8 mouse cellular contexts compared by ENCODE assay signal in the genomic region with DNA sequence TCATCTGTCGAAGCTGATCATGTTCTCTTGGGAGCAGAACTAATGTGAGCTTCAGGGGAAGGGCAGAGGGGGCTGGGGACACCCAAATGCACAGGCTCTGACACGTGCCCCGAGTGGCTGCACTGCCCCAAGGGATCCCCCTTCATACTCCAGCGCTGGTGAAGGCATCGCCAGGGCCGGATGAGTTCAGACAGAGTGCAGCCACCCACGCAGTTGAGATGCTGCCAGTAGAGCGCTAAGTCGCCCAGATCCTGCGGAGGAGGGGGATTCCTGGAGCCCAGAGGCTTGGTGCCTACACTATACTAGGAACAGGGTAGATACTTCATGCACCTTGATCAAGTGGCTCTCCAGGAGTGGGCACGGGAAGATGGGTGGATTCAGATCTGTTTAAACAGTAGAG.
DNase-seq lines count a peak whose midpoint lies in the region; ATAC-seq lines count a peak whose summit lies in the region.

No protein-coding gene starts in this region.

- DNase-seq in forebrain, embryonic 11.5 days (ENCODE audit: low spot score): no peak
- no peak for DNase-seq in midbrain, embryonic 11.5 days (ENCODE audit: low spot score, missing footprints)
- DNase-seq in right cerebral cortex, adult 2 months (ENCODE audit: low spot score in 2 of 2): peak; percentile 53 to 63
- no peak for DNase-seq in spleen, adult 18-20 months
- DNase-seq in adrenal gland, postnatal 25 days: no peak

- 0 out of 2 replicates have a peak, but pooled peaks cover 3% of the 10 kb centered on the region for H3K27me3 ChIP-seq in forebrain, embryonic 13.5 days
- H3K27me3 ChIP-seq in forebrain, embryonic 11.5 days (ENCODE audit: control insufficient read depth, insufficient read depth, low read length): no peaks in the 10 kb centered on the region
- no peaks in the 10 kb centered on the region; the same call in 1 of the 2 replicates for H3K27me3 ChIP-seq in midbrain, embryonic 15.5 days (replicated peaks)
- H3K27me3 ChIP-seq in midbrain, embryonic 11.5 days (ENCODE audit: control insufficient read depth, insufficient read depth, low read length): no peaks in the 10 kb centered on the region; the same call in 1 of the 2 replicates
- peaks cover 20% of the 10 kb centered on the region for H3K27me3 ChIP-seq in kidney, embryonic 16.5 days (ENCODE audit: insufficient read depth, low read length)

- 61% methylated on average over 11 of the region's 11 CpGs for WGBS in forebrain, embryonic 13.5 days
- 77% methylated on average over 11 of the region's 11 CpGs for WGBS in forebrain, embryonic 11.5 days
- WGBS in midbrain, embryonic 15.5 days: 50% methylated on average over 11 of the region's 11 CpGs
- 56% methylated on average over 11 of the region's 11 CpGs for WGBS in midbrain, embryonic 11.5 days
- 22% methylated on average over 11 of the region's 11 CpGs for WGBS in kidney, embryonic 16.5 days

- no peak overlapping the region for H3K9ac ChIP-seq in forebrain, embryonic 13.5 days
- no peak overlapping the region for H3K9ac ChIP-seq in forebrain, embryonic 11.5 days (ENCODE audit: low read length)
- no peak overlapping the region for H3K9ac ChIP-seq in midbrain, embryonic 15.5 days
- no peak overlapping the region for H3K9ac ChIP-seq in midbrain, embryonic 11.5 days (ENCODE audit: low read length)
- H3K9ac ChIP-seq in kidney, embryonic 16.5 days (replicated peaks; ENCODE audit: low read length): no peak overlapping the region

- H3K27ac ChIP-seq in forebrain, embryonic 13.5 days: no peak overlapping the region
- H3K27ac ChIP-seq in forebrain, embryonic 11.5 days (ENCODE audit: low read depth, low read length): no peak overlapping the region
- no peak overlapping the region for H3K27ac ChIP-seq in midbrain, embryonic 15.5 days
- H3K27ac ChIP-seq in midbrain, embryonic 11.5 days (ENCODE audit: low read depth, low read length): no peak overlapping the region
- H3K27ac ChIP-seq in kidney, embryonic 16.5 days (ENCODE audit: low read length): no peak overlapping the region

- no peak overlapping the region for H3K4me2 ChIP-seq in forebrain, embryonic 13.5 days
- H3K4me2 ChIP-seq in forebrain, embryonic 11.5 days (ENCODE audit: low read depth, low read length, severe bottlenecking): no peak overlapping the region
- H3K4me2 ChIP-seq in midbrain, embryonic 15.5 days: no peak overlapping the region
- H3K4me2 ChIP-seq in midbrain, embryonic 11.5 days: no peak overlapping the region
- no peak overlapping the region for H3K4me2 ChIP-seq in kidney, embryonic 16.5 days (replicated peaks; ENCODE audit: low read depth, low read length)

- H3K4me1 ChIP-seq in forebrain, embryonic 13.5 days: peaks cover 14% of the 10 kb centered on the region
- no peaks in the 10 kb centered on the region for H3K4me1 ChIP-seq in forebrain, embryonic 11.5 days (replicated peaks; ENCODE audit: control insufficient read depth, insufficient read depth, low read length)
- peaks cover 15% of the 10 kb centered on the region for H3K4me1 ChIP-seq in midbrain, embryonic 15.5 days
- no peaks in the 10 kb centered on the region; the same call in 1 of the 2 replicates for H3K4me1 ChIP-seq in midbrain, embryonic 11.5 days (ENCODE audit: control insufficient read depth, insufficient read depth, low read length)
- peaks cover 10% of the 10 kb centered on the region; the same call in 1 of the 2 replicates for H3K4me1 ChIP-seq in kidney, embryonic 16.5 days (ENCODE audit: insufficient read depth, low read length)

- no peak overlapping the region for H3K4me3 ChIP-seq in forebrain, embryonic 13.5 days
- no peak overlapping the region for H3K4me3 ChIP-seq in forebrain, embryonic 11.5 days (ENCODE audit: low read depth, low read length)
- H3K4me3 ChIP-seq in midbrain, embryonic 15.5 days: no peak overlapping the region
- H3K4me3 ChIP-seq in midbrain, embryonic 11.5 days (ENCODE audit: low read depth, low read length): no peak overlapping the region
- no peak overlapping the region for H3K4me3 ChIP-seq in kidney, embryonic 16.5 days (ENCODE audit: low read length)

- 0 out of 2 replicates have a peak, but pooled peaks have one; percentile 50 for ATAC-seq in forebrain, embryonic 13.5 days
- no peak for ATAC-seq in forebrain, embryonic 11.5 days (replicated peaks; ENCODE audit: low FRiP score)
- peak; percentile 50; the same call in 1 of the 2 replicates for ATAC-seq in midbrain, embryonic 15.5 days (replicated peaks)
- no peak for ATAC-seq in midbrain, embryonic 11.5 days (ENCODE audit: low FRiP score)
- peak; percentile 87 for ATAC-seq in kidney, embryonic 16.5 days (ENCODE audit: low FRiP score, low TSS enrichment)

- H3K36me3 ChIP-seq in forebrain, embryonic 13.5 days (ENCODE audit: poor library complexity, severe bottlenecking): no peaks in the 10 kb centered on the region
- H3K36me3 ChIP-seq in forebrain, embryonic 11.5 days (ENCODE audit: control insufficient read depth, insufficient read depth, low read length): no peaks in the 10 kb centered on the region
- H3K36me3 ChIP-seq in midbrain, embryonic 15.5 days (replicated peaks): no peaks in the 10 kb centered on the region
- no peaks in the 10 kb centered on the region for H3K36me3 ChIP-seq in midbrain, embryonic 11.5 days (ENCODE audit: control insufficient read depth, insufficient read depth, low read length)
- H3K36me3 ChIP-seq in kidney, embryonic 16.5 days (ENCODE audit: insufficient read depth, low read length): no peaks in the 10 kb centered on the region

- H3K9me3 ChIP-seq in forebrain, embryonic 13.5 days (replicated peaks): no peaks in the 10 kb centered on the region
- H3K9me3 ChIP-seq in forebrain, embryonic 11.5 days (ENCODE audit: control insufficient read depth, low read length): no peaks in the 10 kb centered on the region
- H3K9me3 ChIP-seq in midbrain, embryonic 15.5 days: no peaks in the 10 kb centered on the region
- H3K9me3 ChIP-seq in midbrain, embryonic 11.5 days (ENCODE audit: control insufficient read depth, low read length): no peaks in the 10 kb centered on the region
- H3K9me3 ChIP-seq in kidney, embryonic 16.5 days (ENCODE audit: low read length): no peaks in the 10 kb centered on the region

Comparison
In these comparisons a context has a peak if more than half of its experiments do, and no peak if none do; other contexts are left out.
1. ATAC-seq: peak in forebrain, embryonic 13.5 days (single experiment), midbrain, embryonic 15.5 days (single experiment) and kidney, embryonic 16.5 days (single experiment); none in forebrain, embryonic 11.5 days (single experiment) and midbrain, embryonic 11.5 days (single experiment).
2. DNase-seq: peak in right cerebral cortex, adult 2 months (2 of 2); none in forebrain, embryonic 11.5 days (single experiment), midbrain, embryonic 11.5 days (single experiment), spleen, adult 18-20 months (0 of 2) and adrenal gland, postnatal 25 days (single experiment).